Mouse (Mus musculus) MEL (cell line): ENCODE data around the gene Gucy1b2.

Source experiments
- CTCF ChIP-seq, 3 experiments: IDR thresholded peaks in 2 of 3; conservative IDR thresholded peaks in 1 of 3; 2 replicates each; pipeline ENCODE4 v1.5.1; 2011 to 2012; ENCODE audit warnings: low read length in 3 of 3, low read depth in 2 of 3, mild to moderate bottlenecking in 2 of 3, improper control_type of control experiment in 1 of 3, inconsistent platforms in 1 of 3, mixed read lengths in 1 of 3, moderate library complexity in 1 of 3; ENCODE audit not compliant: control insufficient read depth in 1 of 3, insufficient read depth in 1 of 3, poor library complexity in 1 of 3, severe bottlenecking in 1 of 3
- MAZ ChIP-seq: IDR thresholded peaks from 2 replicates; pipeline ENCODE4 v1.6.1; 2012; ENCODE audit warnings: low read depth, mild to moderate bottlenecking, inconsistent platforms, low read length, improper control_type of control experiment
- POLR2A ChIP-seq, 2 experiments: IDR thresholded peaks; 2 replicates each; pipeline ENCODE4 v1.6.1; 2011 to 2012; ENCODE audit warnings: low read length in 2 of 2, mild to moderate bottlenecking in 2 of 2, control low read depth in 1 of 2, improper control_type of control experiment in 1 of 2, low read depth in 1 of 2, moderate library complexity in 1 of 2; ENCODE audit not compliant: control insufficient read depth in 1 of 2, insufficient read depth in 1 of 2, poor library complexity in 1 of 2
- RAD21 ChIP-seq: IDR thresholded peaks from 2 replicates; pipeline ENCODE4 v1.6.1; 2011; ENCODE audit warnings: mild to moderate bottlenecking, low read depth, low read length, improper control_type of control experiment

- no peak for TF ChIP-seq CTCF (IDR thresholded peaks at IDR 0.05 in 2 of 3, conservative IDR thresholded peaks at IDR 0.05 in 1 of 3; ENCODE audit: control insufficient read depth in 1 of 3, insufficient read depth in 1 of 3, low read depth in 2 of 3, low read length in 3 of 3, poor library complexity in 1 of 3, severe bottlenecking in 1 of 3)
- no peak for TF ChIP-seq POLR2A (IDR thresholded peaks at IDR 0.05; ENCODE audit: control insufficient read depth in 1 of 2, insufficient read depth in 1 of 2, low read depth in 1 of 2, low read length in 2 of 2, poor library complexity in 1 of 2)
- TF ChIP-seq RAD21: no peak
- TF ChIP-seq MAZ: no peak
Measured at GRCm38 (mm10) chr14:62395346-62395745, 60.7 kb downstream of the Gucy1b2 start.
